Mouse (Mus musculus): ENCODE results near the gene Jpt2.
A peak's percentile ranks its signal among the peaks of the same experiment; 100 is the strongest.

Jpt2 gene

GRCm38 (mm10) chr17:24907591-24907990, 52.9 kb downstream of the Jpt2 start:
- DNase-seq (ENCODE audit: low spot score in 2 of 2): no peak

GRCm38 (mm10) chr17:24903767-24904166, 56.7 kb downstream of the Jpt2 start:
- no peak for DNase-seq (ENCODE audit: low spot score in 2 of 2)

GRCm38 (mm10) chr17:24902671-24903474, 57.6 kb downstream of the Jpt2 start:
- no peak for DNase-seq (ENCODE audit: low spot score in 2 of 2)

- no peak for DNase-seq (ENCODE audit: low spot score in 2 of 2)
These were observed 58.4 kb downstream of the Jpt2 start for GRCm38 (mm10) chr17:24902124-24902523.

GRCm38 (mm10) chr17:24900014-24900413, 60.5 kb downstream of the Jpt2 start:
- no peak for DNase-seq (ENCODE audit: low spot score in 2 of 2)

- DNase-seq (ENCODE audit: low spot score in 2 of 2): no peak
These were observed 61.3 kb downstream of the Jpt2 start for GRCm38 (mm10) chr17:24899153-24899552.

GRCm38 (mm10) chr17:24898041-24898854, 62.2 kb downstream of the Jpt2 start:
- DNase-seq (ENCODE audit: low spot score in 2 of 2): no peak

GRCm38 (mm10) chr17:24897600-24897999, 62.9 kb downstream of the Jpt2 start:
- no peak for DNase-seq (ENCODE audit: low spot score in 2 of 2)

GRCm38 (mm10) chr17:24896993-24897269, 63.6 kb downstream of the Jpt2 start:
- no peak for DNase-seq (ENCODE audit: low spot score in 2 of 2)

GRCm38 (mm10) chr17:24896241-24896992, 64.1 kb downstream of the Jpt2 start, which contains the start of gene Nme3:
Gene Nme3 (plus strand): TSS chr17:24896500.
- DNase-seq (ENCODE audit: low spot score in 2 of 2): peak in 1 of 2 experiments; percentile 73

GRCm38 (mm10) chr17:24895571-24896240, 64.8 kb downstream of the Jpt2 start:
- no peak for DNase-seq (ENCODE audit: low spot score in 2 of 2)

GRCm38 (mm10) chr17:24894995-24895547, 65.4 kb downstream of the Jpt2 start, which contains the start of the genes Eme2 and Mrps34:
Gene Eme2 (minus strand): TSS chr17:24895087.
Gene Mrps34 (plus strand): TSS chr17:24895116.
- DNase-seq (ENCODE audit: low spot score in 2 of 2): peak in 1 of 2 experiments; percentile 85

- no peak for DNase-seq (ENCODE audit: low spot score in 2 of 2)
These were observed 66.2 kb downstream of the Jpt2 start for GRCm38 (mm10) chr17:24894061-24894994.

- DNase-seq (ENCODE audit: low spot score in 2 of 2): no peak
These were observed 67.2 kb downstream of the Jpt2 start for GRCm38 (mm10) chr17:24893276-24893675.

- DNase-seq (ENCODE audit: low spot score in 2 of 2): no peak
These were observed 67.7 kb downstream of the Jpt2 start for GRCm38 (mm10) chr17:24892785-24893184.

- no peak for DNase-seq (ENCODE audit: low spot score in 2 of 2)
These were observed 69.2 kb downstream of the Jpt2 start for GRCm38 (mm10) chr17:24891321-24891720.

- no peak for DNase-seq (ENCODE audit: low spot score in 2 of 2)
These were observed 70.1 kb downstream of the Jpt2 start for GRCm38 (mm10) chr17:24890151-24891092.

GRCm38 (mm10) chr17:24888862-24889261, 71.6 kb downstream of the Jpt2 start:
- no peak for DNase-seq (ENCODE audit: low spot score in 2 of 2)

Measured in left cerebral cortex, adult 9 months (tissue).